Mouse (Mus musculus): ENCODE data around the gene Mtap.

Gene Mtap

GRCm38 (mm10) chr4:89136906-89137541 lies at the start of gene Mtap:
Gene Mtap (plus strand): TSS chr4:89137122.
- no peak for DNase-seq (ENCODE audit: low spot score)

GRCm38 (mm10) chr4:89089110-89089509 lies 47.8 kb upstream of the Mtap start:
- no peak for DNase-seq (ENCODE audit: low spot score)

DNA sequence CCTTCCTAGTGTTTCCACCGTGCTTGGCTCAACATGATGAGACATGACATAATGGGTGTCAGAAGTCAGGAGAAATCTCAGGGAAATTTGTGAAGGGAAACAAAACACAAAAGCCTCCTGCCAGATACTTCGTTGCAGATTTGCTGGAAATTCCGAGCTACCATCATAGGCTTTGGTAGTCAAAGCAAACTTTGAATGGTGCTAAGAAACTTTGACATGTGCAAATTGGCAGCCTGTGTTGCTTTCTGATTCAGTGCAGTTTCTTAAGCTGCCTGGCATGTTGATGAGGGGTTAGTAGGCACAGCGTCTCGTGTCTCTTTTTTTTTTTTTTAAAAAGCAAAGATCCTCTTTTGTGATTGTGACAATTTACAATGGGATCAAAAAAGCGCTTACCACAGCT lies 46.7 kb upstream of the Mtap start:
- DNase-seq (ENCODE audit: low spot score), result no peak

- DNase-seq (ENCODE audit: low spot score), result no peak
Measured at GRCm38 (mm10) chr4:89092153-89092552, 44.8 kb upstream of the Mtap start.

DNA sequence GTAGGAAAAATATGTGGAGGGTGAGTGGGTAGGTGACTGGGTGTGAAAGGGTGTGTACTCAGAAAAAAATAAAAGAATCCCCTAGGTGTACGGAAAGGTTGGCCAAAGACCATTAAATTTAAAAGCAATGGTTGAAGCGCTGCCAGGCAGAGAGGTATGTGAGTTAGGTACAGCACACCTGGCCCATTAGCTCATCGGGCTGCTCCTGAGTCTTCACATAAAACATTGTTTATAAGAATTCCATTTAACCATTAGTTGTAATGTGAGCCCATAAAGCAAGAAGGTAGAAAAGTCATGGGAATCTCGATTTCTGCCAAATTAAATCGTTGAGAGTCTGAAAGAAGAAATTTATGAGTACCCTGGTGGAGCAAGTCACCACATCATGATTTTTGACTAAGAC lies 42.1 kb upstream of the Mtap start:
- no peak for DNase-seq (ENCODE audit: low spot score)

- DNase-seq (ENCODE audit: low spot score), result no peak
Measured at GRCm38 (mm10) chr4:89098261-89098660, 38.7 kb upstream of the Mtap start.

- no peak for DNase-seq (ENCODE audit: low spot score)
Measured at GRCm38 (mm10) chr4:89101276-89101675, 35.6 kb upstream of the Mtap start.

DNA sequence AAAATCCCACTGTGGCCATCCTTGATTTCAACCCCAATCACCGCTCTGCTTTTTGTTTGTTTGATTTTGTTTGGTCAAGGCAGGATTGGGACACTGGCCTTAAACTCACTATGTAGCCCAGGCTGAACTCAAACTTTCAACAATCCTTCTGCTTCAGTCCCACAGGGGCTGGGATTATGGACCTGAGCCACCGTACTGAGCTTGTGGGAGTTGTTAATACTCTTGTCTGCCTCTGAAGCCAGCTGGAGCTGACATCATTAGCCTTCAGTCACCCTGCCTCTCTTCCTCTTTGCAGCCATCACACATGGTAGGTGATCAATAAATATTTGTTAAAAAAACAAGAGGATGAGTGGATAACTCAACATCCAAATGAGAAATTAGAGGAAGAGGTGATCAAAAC lies 34.6 kb upstream of the Mtap start:
- DNase-seq (ENCODE audit: low spot score), result no peak

GRCm38 (mm10) chr4:89105486-89105885 lies 31.4 kb upstream of the Mtap start:
- no peak for DNase-seq (ENCODE audit: low spot score)

- no peak for DNase-seq (ENCODE audit: low spot score)
Measured at GRCm38 (mm10) chr4:89106505-89106904, 30.4 kb upstream of the Mtap start.

GRCm38 (mm10) chr4:89112168-89112710 lies 24.7 kb upstream of the Mtap start:
- no peak for DNase-seq (ENCODE audit: low spot score)

DNA sequence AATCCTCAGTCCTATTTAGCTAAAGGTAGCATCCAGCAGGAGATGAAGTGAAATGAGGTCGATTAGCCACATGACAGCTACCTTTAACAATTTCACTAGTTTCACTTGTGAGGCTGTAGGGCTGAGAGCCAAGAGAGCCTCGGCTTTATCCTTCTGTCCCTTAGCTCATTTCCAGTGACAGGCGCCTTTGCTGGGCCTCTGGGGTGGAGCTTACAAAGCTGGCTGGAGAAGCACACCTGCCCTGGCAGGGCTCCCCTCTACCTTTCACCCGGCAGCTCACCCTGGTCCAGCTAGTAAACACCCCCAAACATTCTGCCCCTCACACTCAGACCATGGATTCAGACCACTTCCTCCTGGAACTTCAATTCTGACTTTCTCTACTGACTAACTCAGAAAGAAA lies 24.1 kb upstream of the Mtap start:
- DNase-seq (ENCODE audit: low spot score), result no peak

GRCm38 (mm10) chr4:89116006-89116405 lies 20.9 kb upstream of the Mtap start:
- DNase-seq (ENCODE audit: low spot score), result no peak

DNA sequence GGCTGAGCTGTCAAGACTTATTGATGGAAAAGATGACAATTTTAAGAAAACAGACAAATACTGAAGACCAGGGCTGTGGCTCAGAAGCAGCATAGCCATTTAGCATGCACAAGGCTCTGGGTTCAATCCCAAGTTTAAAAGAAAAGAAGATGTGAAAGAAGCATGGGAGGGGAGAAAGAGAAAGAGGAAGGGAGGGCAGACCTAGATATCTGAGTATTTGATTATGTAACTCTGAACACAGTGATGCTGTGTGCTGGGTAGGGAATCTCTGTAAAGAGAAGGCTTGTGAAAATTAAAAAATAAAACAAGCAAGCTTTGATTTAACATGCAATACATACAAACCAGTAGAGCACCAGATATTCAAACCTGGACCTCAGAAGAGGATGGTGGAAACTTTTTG lies 17.0 kb upstream of the Mtap start:
- no peak for DNase-seq (ENCODE audit: low spot score)

- DNase-seq (ENCODE audit: low spot score), result no peak
Measured at GRCm38 (mm10) chr4:89120353-89120752, 16.6 kb upstream of the Mtap start.

- no peak for DNase-seq (ENCODE audit: low spot score)
Measured at GRCm38 (mm10) chr4:89123446-89124243, 13.3 kb upstream of the Mtap start.

GRCm38 (mm10) chr4:89127674-89128073 lies 9.2 kb upstream of the Mtap start:
- DNase-seq (ENCODE audit: low spot score), result no peak

DNA sequence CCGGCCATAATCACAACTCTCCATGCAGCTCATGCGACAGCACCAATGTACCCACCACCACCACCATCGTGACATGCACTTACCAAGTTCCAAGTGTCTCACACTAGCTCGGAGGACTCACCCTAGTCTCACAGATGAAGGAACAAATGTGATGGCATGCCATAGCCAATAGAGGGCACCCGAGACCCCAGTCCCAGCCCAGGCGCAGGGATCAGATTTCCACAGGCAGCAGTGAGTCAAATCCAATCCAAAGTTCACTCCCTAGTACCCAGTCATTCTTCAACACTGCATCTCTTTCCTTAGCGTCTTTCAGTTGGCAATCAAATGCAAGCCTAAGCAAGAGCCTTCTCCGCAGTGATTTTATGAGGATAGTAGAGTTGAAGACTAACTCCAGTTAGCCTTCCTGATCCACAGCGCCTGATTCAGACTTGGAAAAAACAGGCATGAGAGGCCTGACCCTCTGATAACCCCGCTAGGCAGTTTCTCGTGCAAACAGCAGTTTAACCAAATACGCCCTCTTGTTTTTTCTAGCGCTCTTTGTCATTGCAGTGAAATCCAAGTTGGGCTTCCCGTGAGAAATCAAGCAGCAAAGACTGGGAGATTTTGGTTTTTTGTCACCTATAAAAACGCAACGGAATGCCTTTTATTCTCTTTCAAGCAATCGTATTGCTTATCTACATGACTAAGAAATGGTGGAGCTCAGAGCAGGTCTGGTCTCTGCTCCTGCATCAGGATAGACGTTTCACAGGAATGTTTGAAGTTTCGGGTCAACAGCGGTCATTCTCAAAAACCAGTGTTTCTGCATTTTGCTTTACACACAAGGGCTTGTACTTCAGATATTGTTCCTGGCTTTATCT lies 8.6 kb upstream of the Mtap start:
- DNase-seq (ENCODE audit: low spot score), result no peak

GRCm38 (mm10) chr4:89128937-89129277 lies 8.0 kb upstream of the Mtap start:
- no peak for DNase-seq (ENCODE audit: low spot score)

GRCm38 (mm10) chr4:89129311-89129913 lies 7.5 kb upstream of the Mtap start:
- no peak for DNase-seq (ENCODE audit: low spot score)

DNA sequence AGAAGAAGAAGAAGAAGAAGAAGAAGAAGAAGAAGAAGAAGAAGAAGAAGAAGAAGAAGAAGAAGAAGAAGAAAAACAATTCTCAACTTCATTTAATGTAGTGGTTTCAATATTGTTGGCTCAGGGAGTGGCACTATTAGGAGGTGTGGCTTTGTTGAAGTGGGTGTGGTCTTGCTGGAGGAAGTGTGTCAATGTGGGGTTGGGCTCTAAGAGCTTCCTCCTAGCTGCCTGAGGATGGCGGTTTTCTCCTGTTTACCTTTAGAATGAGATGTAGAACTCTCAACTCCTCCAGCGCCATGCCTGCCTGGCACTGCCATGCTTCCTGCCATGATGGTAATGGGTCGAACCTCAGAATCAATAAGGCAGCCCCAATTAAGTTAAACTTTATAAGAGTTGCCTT lies 5.1 kb upstream of the Mtap start:
- DNase-seq (ENCODE audit: low spot score), result no peak

- no peak for DNase-seq (ENCODE audit: low spot score)
Measured at GRCm38 (mm10) chr4:89136356-89136755, 566 bp upstream of the Mtap start.
